22 mouse cellular contexts compared by ENCODE assay signal in the genomic region with DNA sequence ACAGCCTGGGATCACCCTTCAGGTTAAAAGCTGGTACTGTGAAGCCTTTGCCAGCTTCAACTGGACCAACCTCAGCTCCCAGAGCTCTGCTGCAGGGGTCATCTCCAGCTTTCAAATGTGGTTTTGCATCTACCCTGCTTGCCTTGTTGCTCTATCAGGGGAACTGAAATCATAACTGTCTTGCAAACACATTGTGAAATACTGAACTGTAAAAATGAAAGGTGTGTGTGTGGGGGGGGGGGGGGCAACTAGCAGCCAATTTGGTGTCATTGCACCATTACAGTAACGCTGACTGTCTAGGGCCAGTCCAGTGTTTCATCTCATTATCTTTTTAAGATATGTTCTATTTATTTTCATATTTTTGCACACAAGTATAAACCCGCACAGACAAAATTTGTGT.
DNase-seq lines count a peak whose midpoint lies in the region; ATAC-seq and TF ChIP-seq lines count a peak whose summit lies in the region.
"Had no signal": no experiment of that assay in that cellular context is flagged by ENCODE, and none has a peak within 500 bp of the region (broad histone marks: within the 10 kb centered on the region; RNA-seq: fewer than 3 reads in every experiment).

No protein-coding gene starts in this region.

- no peak overlapping the region for H3K27ac ChIP-seq in thymus, adult 2 months (ENCODE audit: control insufficient read depth, insufficient read depth, low read length)

- H3K27me3 ChIP-seq in thymus, adult 2 months (ENCODE audit: control insufficient read depth, insufficient read depth, low read length), result no peaks in the 10 kb centered on the region
- H3K27me3 ChIP-seq: CH12.LX had no signal

- H3K4me3 ChIP-seq in thymus, adult 2 months (ENCODE audit: control insufficient read depth, insufficient read depth, low read length), result no peak overlapping the region

- no peak for TF ChIP-seq POLR2A in thymus, adult 2 months (IDR thresholded peaks at IDR 0.05; ENCODE audit: control insufficient read depth, extremely low read depth, insufficient read depth, low read length, poor library complexity)

- no peaks in the 10 kb centered on the region for H3K36me3 ChIP-seq in thymus, adult 2 months (ENCODE audit: control insufficient read depth, insufficient read depth, low read length)
- H3K36me3 ChIP-seq: G1E had no signal

- 100% methylated on average over 2 of the region's 2 CpGs for WGBS in thymus, adult 2 months

- no peak for TF ChIP-seq CTCF in thymus, adult 2 months (IDR thresholded peaks at IDR 0.05; ENCODE audit: borderline replicate concordance, control insufficient read depth, extremely low read depth, insufficient read depth, low read length, poor library complexity)

- no peak for DNase-seq in kidney, postnatal 25 days
- no peak for DNase-seq in adrenal gland, adult 8-10 months
- no peak for DNase-seq in thymus, adult 2 months
- DNase-seq in left cerebral cortex, postnatal 25 days (ENCODE audit: low spot score in 2 of 2), result no peak
- DNase-seq: adrenal gland, adult 2 months; adrenal gland, postnatal 10 days; adrenal gland, postnatal 14 days; adrenal gland, postnatal 25 days; adrenal gland, postnatal 36 days; B cell, adult 2 months; cerebellum, adult 11 months; cerebellum, adult 11-12 months; cerebellum, adult 18-20 months had no signal

- peak; percentile 62 for ATAC-seq in common myeloid progenitor, adult 5-6 weeks (replicated peaks; ENCODE audit: low read depth, poor library complexity, severe bottlenecking)
- ATAC-seq in granulocyte monocyte progenitor cell, adult 5-6 weeks (replicated peaks; ENCODE audit: poor library complexity, severe bottlenecking), result peak; percentile 81
- ATAC-seq in megakaryocyte, adult 5-6 weeks (ENCODE audit: poor library complexity, severe bottlenecking), result peak; percentile 51; the same call in 1 of the 2 replicates
- ATAC-seq in megakaryocyte progenitor cell, adult 5-6 weeks (replicated peaks; ENCODE audit: poor library complexity), result peak; percentile 85
- ATAC-seq: activated CD4-positive, CD25-positive, alpha-beta regulatory T cell, adult 4 months; CD4-positive, CD25-positive, alpha-beta regulatory T cell, adult 4 months; Patski had no signal

- no peaks in the 10 kb centered on the region for H3K4me1 ChIP-seq in thymus, adult 2 months (replicated peaks; ENCODE audit: control insufficient read depth, insufficient read depth, low read length)

- intact Hi-C loops in left cerebral cortex, postnatal 25 days (cut with DNase I), result no loop called here
